Mouse (Mus musculus): Measurements from ENCODE around the gene Fmnl1.

GRCm38 (mm10) chr11:103161449-103161848 lies 9.5 kb upstream of the Fmnl1 start:
- no peak for TF ChIP-seq POLR2A (IDR thresholded peaks at IDR 0.05; ENCODE audit: low read depth, low read length)
- TF ChIP-seq CTCF (IDR thresholded peaks at IDR 0.05; ENCODE audit: borderline replicate concordance, insufficient read depth, low read length): no peak

Data from embryonic fibroblast, embryonic 13.5 days (primary cell).